7 mouse cellular contexts compared by ENCODE assay signal in the genomic region with DNA sequence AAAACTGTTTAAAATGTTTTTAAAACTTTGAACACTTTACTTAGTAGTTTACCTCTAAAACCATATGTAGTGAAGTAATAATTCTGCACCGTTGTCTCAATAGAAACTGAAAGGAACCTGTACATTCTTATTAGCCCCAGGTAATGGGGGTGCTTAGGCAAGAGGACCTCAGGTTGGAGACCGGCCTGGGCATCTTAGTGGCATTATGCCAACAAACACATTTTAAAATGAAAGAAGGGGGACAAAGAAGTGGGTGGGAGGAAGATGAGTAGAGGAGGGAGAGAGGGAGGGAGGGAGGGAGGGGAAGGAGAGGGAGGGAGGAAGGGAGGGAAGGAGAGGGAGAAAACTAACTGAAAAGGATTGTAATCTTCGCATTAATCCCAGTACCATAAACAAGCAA. TPM values are rescaled to one million over a fixed set of nuclear protein-coding genes. Genes with fewer than 3 reads are reported as not detected.
DNase-seq lines count a peak whose midpoint lies in the region; ATAC-seq and TF ChIP-seq lines count a peak whose summit lies in the region.

No protein-coding gene starts in this region.

- 3% methylated on average over 3 of the region's 3 CpGs for WGBS in spleen, adult 2 months
- 0% methylated on average over 3 of the region's 3 CpGs for WGBS in limb, embryonic 13.5 days
- 3% methylated on average over 3 of the region's 3 CpGs for whole genome bisulfite sequencing in stomach, embryonic 14.5 days

- peak overlapping the region; percentile 84 for H3K4me2 ChIP-seq in limb, embryonic 13.5 days (replicated peaks)
- H3K4me2 ChIP-seq in stomach, embryonic 14.5 days (replicated peaks; ENCODE audit: low read depth, low read length) = peak overlapping the region; percentile 83

- peaks cover 3% of the 10 kb centered on the region for H3K36me3 ChIP-seq in spleen, adult 2 months (ENCODE audit: control insufficient read depth, insufficient read depth, low read length)
- peaks cover 13% of the 10 kb centered on the region for H3K36me3 ChIP-seq in limb, embryonic 13.5 days
- H3K36me3 ChIP-seq in stomach, embryonic 14.5 days (ENCODE audit: control insufficient read depth, insufficient read depth, low read length) = peaks cover 6% of the 10 kb centered on the region

- H3K9me3 ChIP-seq in limb, embryonic 13.5 days = no peaks in the 10 kb centered on the region
- H3K9me3 ChIP-seq in stomach, embryonic 14.5 days (ENCODE audit: control insufficient read depth, low read depth, low read length) = no peaks in the 10 kb centered on the region

- TF ChIP-seq POLR2A in spleen, adult 2 months (IDR thresholded peaks at IDR 0.05; ENCODE audit: low read depth, low read length) = no peak

- no peak for TF ChIP-seq CTCF in spleen, adult 2 months (IDR thresholded peaks at IDR 0.05; ENCODE audit: extremely low read depth, insufficient read depth, insufficient read length, insufficient replicate concordance)

- peak; percentile 20; the same call in 1 of the 2 replicates for ATAC-seq in erythroblast, adult 5-6 weeks (replicated peaks; ENCODE audit: low FRiP score, poor library complexity, severe bottlenecking)
- ATAC-seq in limb, embryonic 13.5 days (ENCODE audit: low FRiP score, low read depth) = 0 out of 2 replicates have a peak, but pooled peaks have one; percentile 9
- peak; percentile 31 for ATAC-seq in stomach, embryonic 14.5 days (ENCODE audit: insufficient number of reproducible peaks, insufficient read depth, low FRiP score, low read depth)

- DNase-seq in spleen, adult 2 months (ENCODE audit: low read depth in 1 of 2, low spot score in 2 of 2) = no peak
- no peak for DNase-seq in spleen, postnatal 10 days (ENCODE audit: low spot score in 2 of 2)
- DNase-seq in gastrocnemius, postnatal 25 days = no peak
- DNase-seq in layer of hippocampus, postnatal 25 days (ENCODE audit: extremely low spot score in 1 of 2, low spot score in 1 of 2) = no peak

- peak overlapping the region; percentile 95 for H3K4me3 ChIP-seq in spleen, adult 2 months (ENCODE audit: extremely low read depth, insufficient read depth, insufficient read length)
- H3K4me3 ChIP-seq in limb, embryonic 13.5 days = peak overlapping the region; percentile 65
- peak overlapping the region; percentile 54 for H3K4me3 ChIP-seq in stomach, embryonic 14.5 days (ENCODE audit: low read depth, low read length)

- no peaks in the 10 kb centered on the region for H3K4me1 ChIP-seq in spleen, adult 2 months (ENCODE audit: control insufficient read depth, insufficient read depth, insufficient read length)
- H3K4me1 ChIP-seq in limb, embryonic 13.5 days = peaks cover 11% of the 10 kb centered on the region
- peaks cover 8% of the 10 kb centered on the region for H3K4me1 ChIP-seq in stomach, embryonic 14.5 days (ENCODE audit: control insufficient read depth, insufficient read depth, low read length)

- peak overlapping the region; percentile 74 for H3K27ac ChIP-seq in spleen, adult 2 months (ENCODE audit: insufficient read depth, low read length)
- peak overlapping the region; percentile 93; the same call in 1 of the 2 replicates for H3K27ac ChIP-seq in limb, embryonic 13.5 days
- peak overlapping the region; percentile 84 for H3K27ac ChIP-seq in stomach, embryonic 14.5 days (ENCODE audit: low read length)

- peak overlapping the region; percentile 82 for H3K9ac ChIP-seq in limb, embryonic 13.5 days
- H3K9ac ChIP-seq in stomach, embryonic 14.5 days (replicated peaks; ENCODE audit: low read depth, low read length) = peak overlapping the region; percentile 75

- H3K27me3 ChIP-seq in spleen, adult 2 months (ENCODE audit: control insufficient read depth, insufficient read depth, low read length) = no peaks in the 10 kb centered on the region
- H3K27me3 ChIP-seq in limb, embryonic 13.5 days = peaks cover 19% of the 10 kb centered on the region
- H3K27me3 ChIP-seq in stomach, embryonic 14.5 days (ENCODE audit: control insufficient read depth, insufficient read depth, low read length) = no peaks in the 10 kb centered on the region

RNA-seq across cellular contexts. Expression of gene Hus1, which starts 0.4 kb away (rescaled TPM):
- 6.0 and 6.1 TPM in 2 replicates for polyA plus RNA-seq in spleen, adult 2 months (2012; rRNA removed)
- 4.4 and 5.0 TPM in 2 replicates for total RNA-seq in erythroblast, adult 5-6 weeks (2015; ENCODE audit: low replicate concordance)
- total RNA-seq in erythroblast, adult 5-6 weeks (2017; ENCODE audit: low replicate concordance) = 5.2 and 9.3 TPM in 2 replicates
- polyA plus RNA-seq in limb, embryonic 13.5 days (2015; fragmentation: Nextera tagmentation; extraction: Ambion mirVana) = 14.1 and 15.9 TPM in 2 replicates
- polyA plus RNA-seq in stomach, embryonic 14.5 days (2014; fragmentation: Nextera tagmentation; extraction: Ambion mirVana) = 20.3 and 23.1 TPM in 2 replicates
- total RNA-seq in gastrocnemius, postnatal 25 days (2021) = 1 to 10 TPM; 7.4 to 8.0 TPM
- 10 to 100 TPM; 13.0 to 14.3 TPM for total RNA-seq in layer of hippocampus, postnatal 25 days (2021)

RNA-seq across cellular contexts. Expression of gene Gm11992, which starts 37.0 kb away (rescaled TPM):
- polyA plus RNA-seq in spleen, adult 2 months (2012; rRNA removed) = 0.05 TPM in 1 of 2 replicates, not detected in the other
- total RNA-seq in erythroblast, adult 5-6 weeks (2015; ENCODE audit: low replicate concordance) = not detected in 2 replicates
- 0.34 TPM in 1 of 2 replicates, not detected in the other for total RNA-seq in erythroblast, adult 5-6 weeks (2017; ENCODE audit: low replicate concordance)
- polyA plus RNA-seq in limb, embryonic 13.5 days (2015; fragmentation: Nextera tagmentation; extraction: Ambion mirVana) = 0.17 and 0.26 TPM in 2 replicates
- 0.88 and 1.2 TPM in 2 replicates for polyA plus RNA-seq in stomach, embryonic 14.5 days (2014; fragmentation: Nextera tagmentation; extraction: Ambion mirVana)
- total RNA-seq in gastrocnemius, postnatal 25 days (2021) = not detected
- 1 to 10 TPM; 1.2 to 1.3 TPM for total RNA-seq in layer of hippocampus, postnatal 25 days (2021)

RNA-seq across cellular contexts. Expression of gene Sun3, which starts 37.4 kb away (rescaled TPM):
- not detected in 2 replicates for polyA plus RNA-seq in spleen, adult 2 months (2012; rRNA removed)
- total RNA-seq in erythroblast, adult 5-6 weeks (2015; ENCODE audit: low replicate concordance) = not detected in 2 replicates
- total RNA-seq in erythroblast, adult 5-6 weeks (2017; ENCODE audit: low replicate concordance) = not detected in 2 replicates
- not detected in 2 replicates for polyA plus RNA-seq in limb, embryonic 13.5 days (2015; fragmentation: Nextera tagmentation; extraction: Ambion mirVana)
- 0.21 and 0.22 TPM in 2 replicates for polyA plus RNA-seq in stomach, embryonic 14.5 days (2014; fragmentation: Nextera tagmentation; extraction: Ambion mirVana)
- not detected for total RNA-seq in gastrocnemius, postnatal 25 days (2021)
- under 1 TPM; 0.31 to 0.54 TPM for total RNA-seq in layer of hippocampus, postnatal 25 days (2021)

RNA-seq across cellular contexts. Expression of gene Pkd1l1, which starts 38.3 kb away (rescaled TPM):
- polyA plus RNA-seq in spleen, adult 2 months (2012; rRNA removed) = 0.20 and 0.46 TPM in 2 replicates
- 0.77 TPM in 1 of 2 replicates, not detected in the other for total RNA-seq in erythroblast, adult 5-6 weeks (2015; ENCODE audit: low replicate concordance)
- total RNA-seq in erythroblast, adult 5-6 weeks (2017; ENCODE audit: low replicate concordance) = 2.0 and 3.5 TPM in 2 replicates
- polyA plus RNA-seq in limb, embryonic 13.5 days (2015; fragmentation: Nextera tagmentation; extraction: Ambion mirVana) = 0.04 and 0.11 TPM in 2 replicates
- polyA plus RNA-seq in stomach, embryonic 14.5 days (2014; fragmentation: Nextera tagmentation; extraction: Ambion mirVana) = 0.07 and 0.09 TPM in 2 replicates
- total RNA-seq in gastrocnemius, postnatal 25 days (2021) = not detected
- total RNA-seq in layer of hippocampus, postnatal 25 days (2021) = not detected
